Comparison of ENCODE assay signal across 10 mouse cellular contexts in the genomic region with DNA sequence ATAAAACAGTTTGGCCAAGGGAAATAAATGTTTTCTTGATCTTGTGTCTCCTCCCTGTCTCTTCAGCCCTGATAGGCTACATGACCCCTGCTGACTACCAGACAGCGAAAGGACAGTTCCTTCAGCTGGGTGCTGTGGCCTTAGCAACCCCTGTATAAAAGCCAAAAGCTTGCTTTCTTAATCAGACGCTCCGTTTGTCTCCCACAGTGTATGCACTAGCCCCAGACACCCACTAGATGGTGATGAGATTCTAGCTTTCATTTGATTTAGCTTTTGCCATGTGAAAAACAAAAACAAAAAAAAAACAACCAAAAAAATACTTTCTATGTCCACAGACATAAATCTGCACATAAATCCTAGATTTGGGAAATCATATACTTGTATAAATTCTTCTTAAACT.
A peak's percentile ranks its signal among the peaks of the same experiment; 100 is the strongest.
DNase-seq lines count a peak whose midpoint lies in the region; ATAC-seq and TF ChIP-seq lines count a peak whose summit lies in the region.
"Had no signal": no experiment of that assay in that cellular context is flagged by ENCODE, and none has a peak within 500 bp of the region (broad histone marks: within the 10 kb centered on the region; RNA-seq: fewer than 3 reads in every experiment).

No protein-coding gene starts in this region.

- no peak overlapping the region for H3K9ac ChIP-seq in heart, adult 2 months (ENCODE audit: low read depth, low read length)
- no peak overlapping the region for H3K9ac ChIP-seq in heart, embryonic 11.5 days (ENCODE audit: low read depth, low read length)
- H3K9ac ChIP-seq in midbrain, embryonic 11.5 days (ENCODE audit: low read length): no peak overlapping the region
- no peak overlapping the region for H3K9ac ChIP-seq in midbrain, embryonic 13.5 days (replicated peaks)
- H3K9ac ChIP-seq in midbrain, embryonic 16.5 days (ENCODE audit: low read depth, low read length): no peak overlapping the region
- no peak overlapping the region for H3K9ac ChIP-seq in intestine, embryonic 15.5 days
- H3K9ac ChIP-seq: limb, embryonic 12.5 days had no signal

- H3K4me3 ChIP-seq in heart, adult 2 months: no peak overlapping the region
- H3K4me3 ChIP-seq in heart, embryonic 11.5 days (ENCODE audit: low read depth, low read length): no peak overlapping the region
- no peak overlapping the region for H3K4me3 ChIP-seq in midbrain, embryonic 11.5 days (ENCODE audit: low read depth, low read length)
- no peak overlapping the region for H3K4me3 ChIP-seq in midbrain, embryonic 13.5 days (replicated peaks)
- no peak overlapping the region for H3K4me3 ChIP-seq in midbrain, embryonic 16.5 days (ENCODE audit: low read depth, low read length)
- H3K4me3 ChIP-seq in intestine, embryonic 15.5 days (replicated peaks): no peak overlapping the region
- H3K4me3 ChIP-seq: erythroblast, embryonic 14.5 days; limb, embryonic 12.5 days had no signal

- no peak overlapping the region for H3K27ac ChIP-seq in heart, adult 2 months
- H3K27ac ChIP-seq in heart, embryonic 11.5 days (ENCODE audit: low read depth, low read length): no peak overlapping the region
- H3K27ac ChIP-seq in midbrain, embryonic 11.5 days (ENCODE audit: low read depth, low read length): no peak overlapping the region
- H3K27ac ChIP-seq in midbrain, embryonic 13.5 days: no peak overlapping the region
- no peak overlapping the region for H3K27ac ChIP-seq in midbrain, embryonic 16.5 days (ENCODE audit: low read length)
- no peak overlapping the region for H3K27ac ChIP-seq in intestine, embryonic 15.5 days
- H3K27ac ChIP-seq: limb, embryonic 12.5 days had no signal

- no peaks in the 10 kb centered on the region for H3K36me3 ChIP-seq in heart, adult 2 months (ENCODE audit: control insufficient read depth, insufficient read depth, low read length)
- H3K36me3 ChIP-seq in heart, embryonic 11.5 days (ENCODE audit: control insufficient read depth, insufficient read depth, low read length): no peaks in the 10 kb centered on the region
- no peaks in the 10 kb centered on the region for H3K36me3 ChIP-seq in midbrain, embryonic 11.5 days (ENCODE audit: control insufficient read depth, insufficient read depth, low read length)
- H3K36me3 ChIP-seq in midbrain, embryonic 13.5 days: no peaks in the 10 kb centered on the region
- H3K36me3 ChIP-seq in midbrain, embryonic 16.5 days (ENCODE audit: control insufficient read depth, insufficient read depth, low read length): no peaks in the 10 kb centered on the region
- no peaks in the 10 kb centered on the region for H3K36me3 ChIP-seq in intestine, embryonic 15.5 days
- H3K36me3 ChIP-seq: limb, embryonic 12.5 days had no signal

- intact Hi-C loops in heart, adult 2 months (cut with DNase I): loop anchor here (10.0 kb wide), 2 partner anchors 302 to 592 kb away; a partner anchor contains a TSS

- TF ChIP-seq EP300 in heart, adult 2 months (IDR thresholded peaks at IDR 0.05; ENCODE audit: insufficient read depth, low read depth, low read length): no peak

- no peaks in the 10 kb centered on the region for H3K79me2 ChIP-seq in heart, adult 2 months (replicated peaks; ENCODE audit: control insufficient read depth, insufficient read depth, low read length)

- 26% methylated on average over 3 of the region's 3 CpGs for WGBS in heart, adult 2 months
- WGBS in heart, embryonic 11.5 days (ENCODE audit: insufficient replicate concordance): 35% methylated on average over 3 of the region's 3 CpGs
- 37% methylated on average over 3 of the region's 3 CpGs for WGBS in midbrain, embryonic 11.5 days
- WGBS in midbrain, embryonic 13.5 days: 26% methylated on average over 3 of the region's 3 CpGs
- WGBS in midbrain, embryonic 16.5 days: 20% methylated on average over 3 of the region's 3 CpGs
- 40% methylated on average over 3 of the region's 3 CpGs for WGBS in intestine, embryonic 15.5 days

- TF ChIP-seq POLR2A in heart, adult 2 months (IDR thresholded peaks at IDR 0.05; ENCODE audit: insufficient read depth, low read depth, low read length): no peak

- no peaks in the 10 kb centered on the region for H3K4me1 ChIP-seq in heart, adult 2 months (ENCODE audit: control insufficient read depth, insufficient read depth, low read length)
- H3K4me1 ChIP-seq in heart, embryonic 11.5 days (ENCODE audit: control insufficient read depth, insufficient read depth, low read length): no peaks in the 10 kb centered on the region
- H3K4me1 ChIP-seq in midbrain, embryonic 11.5 days (ENCODE audit: control insufficient read depth, insufficient read depth, low read length): no peaks in the 10 kb centered on the region
- H3K4me1 ChIP-seq in midbrain, embryonic 13.5 days (replicated peaks): no peaks in the 10 kb centered on the region
- no peaks in the 10 kb centered on the region for H3K4me1 ChIP-seq in midbrain, embryonic 16.5 days (ENCODE audit: control insufficient read depth, insufficient read depth, low read length)
- H3K4me1 ChIP-seq in intestine, embryonic 15.5 days (replicated peaks): no peaks in the 10 kb centered on the region

- no peak for ATAC-seq in heart, embryonic 11.5 days (replicated peaks; ENCODE audit: insufficient number of reproducible peaks, low FRiP score, low TSS enrichment)
- peak; percentile 48; the same call in 1 of the 2 replicates for ATAC-seq in midbrain, embryonic 11.5 days (ENCODE audit: low FRiP score)
- no peak for ATAC-seq in midbrain, embryonic 13.5 days
- peak; percentile 66; the same call in 1 of the 2 replicates for ATAC-seq in midbrain, embryonic 16.5 days
- ATAC-seq in activated CD4-positive, CD25-positive, alpha-beta regulatory T cell, adult 4 months: no peak
- no peak for ATAC-seq in intestine, embryonic 15.5 days

- peak; percentile 64 for TF ChIP-seq CTCF in heart, adult 2 months (IDR thresholded peaks at IDR 0.05)

- H3K4me2 ChIP-seq in heart, embryonic 11.5 days: no peak overlapping the region
- H3K4me2 ChIP-seq in midbrain, embryonic 11.5 days: no peak overlapping the region
- H3K4me2 ChIP-seq in midbrain, embryonic 13.5 days (replicated peaks): no peak overlapping the region
- no peak overlapping the region for H3K4me2 ChIP-seq in midbrain, embryonic 16.5 days (ENCODE audit: low read length)
- no peak overlapping the region for H3K4me2 ChIP-seq in intestine, embryonic 15.5 days (replicated peaks)
- H3K4me2 ChIP-seq: limb, embryonic 12.5 days had no signal

- no peak for DNase-seq in heart, adult 2 months
- DNase-seq in midbrain, embryonic 11.5 days (ENCODE audit: low spot score, missing footprints): no peak
- peak; percentile 27 for DNase-seq in cerebellum, adult 9-11 months

- no peaks in the 10 kb centered on the region for H3K9me3 ChIP-seq in heart, embryonic 11.5 days (replicated peaks; ENCODE audit: control insufficient read depth, low read length)
- no peaks in the 10 kb centered on the region for H3K9me3 ChIP-seq in midbrain, embryonic 11.5 days (ENCODE audit: control insufficient read depth, low read length)
- no peaks in the 10 kb centered on the region for H3K9me3 ChIP-seq in midbrain, embryonic 13.5 days
- no peaks in the 10 kb centered on the region for H3K9me3 ChIP-seq in midbrain, embryonic 16.5 days (replicated peaks; ENCODE audit: control insufficient read depth, low read length, poor library complexity, severe bottlenecking)
- H3K9me3 ChIP-seq in intestine, embryonic 15.5 days: no peaks in the 10 kb centered on the region
- H3K9me3 ChIP-seq: limb, embryonic 12.5 days had no signal

- no peaks in the 10 kb centered on the region for H3K27me3 ChIP-seq in heart, adult 2 months (ENCODE audit: control insufficient read depth, insufficient read depth, low read length)
- no peaks in the 10 kb centered on the region for H3K27me3 ChIP-seq in heart, embryonic 11.5 days (ENCODE audit: control insufficient read depth, insufficient read depth, low read length)
- no peaks in the 10 kb centered on the region for H3K27me3 ChIP-seq in midbrain, embryonic 11.5 days (ENCODE audit: control insufficient read depth, insufficient read depth, low read length)
- H3K27me3 ChIP-seq in midbrain, embryonic 13.5 days: no peaks in the 10 kb centered on the region
- H3K27me3 ChIP-seq in midbrain, embryonic 16.5 days (ENCODE audit: control insufficient read depth, insufficient read depth, low read depth, low read length): no peaks in the 10 kb centered on the region
- no peaks in the 10 kb centered on the region for H3K27me3 ChIP-seq in intestine, embryonic 15.5 days (replicated peaks)
- H3K27me3 ChIP-seq: limb, embryonic 12.5 days had no signal

Comparison
In these comparisons a context has a peak if more than half of its experiments do, and no peak if none do; other contexts are left out.
1. ATAC-seq: peak in midbrain, embryonic 11.5 days (single experiment) and midbrain, embryonic 16.5 days (single experiment); none in heart, embryonic 11.5 days (single experiment), midbrain, embryonic 13.5 days (single experiment), activated CD4-positive, CD25-positive, alpha-beta regulatory T cell, adult 4 months (single experiment) and intestine, embryonic 15.5 days (single experiment).